Mouse (Mus musculus) embryonic facial prominence, embryonic 10.5 days (tissue): Measurements from ENCODE around the gene Ly6g5b. TPM values are rescaled to one million over a fixed set of nuclear protein-coding genes. Genes with fewer than 3 reads are reported as not detected.

ENCODE experiments used
- DNase-seq: peaks from one replicate; pipeline ENCODE4 v3.0.0-alpha.2; 2017; ENCODE audit warnings: low spot score
- H3K27ac ChIP-seq: fragments of 300-500 bp; sonication (generic); replicated peaks from 2 replicates; pipeline ENCODE4 v1.5.1; 2016; ENCODE audit warnings: mild to moderate bottlenecking
- H3K27me3 ChIP-seq: fragments of 300-500 bp; sonication (generic); replicated peaks from 2 replicates; pipeline ENCODE4 v1.6.1; 2016; ENCODE audit warnings: low read depth, mild to moderate bottlenecking; ENCODE audit not compliant: poor library complexity, severe bottlenecking
- H3K36me3 ChIP-seq: fragments of 300-500 bp; sonication (generic); replicated peaks from 2 replicates; pipeline ENCODE4 v1.6.1; 2016; ENCODE audit warnings: mild to moderate bottlenecking, moderate library complexity
- H3K4me1 ChIP-seq: fragments of 300-500 bp; sonication (generic); 2 replicates; pipeline ENCODE4 v1.6.1; 2016
- H3K4me3 ChIP-seq: fragments of 300-500 bp; sonication (generic); 2 replicates; pipeline ENCODE4 v1.5.1; 2016; ENCODE audit warnings: mild to moderate bottlenecking, moderate library complexity
- H3K9me3 ChIP-seq: fragments of 300-500 bp; sonication (generic); 2 replicates; pipeline ENCODE4 v1.6.1; 2016; ENCODE audit warnings: mild to moderate bottlenecking
- WGBS: fragments of 180-500 bp; shearing (Covaris S2); methylation state at CpG from one replicate; pipeline ENCODE4 v1.1.7; 2016; 5-methylcytosine and 5-hydroxymethylcytosine counted together
- polyA plus RNA-seq: library from polyadenylated mRNA; unstranded; fragments of >200 nt; fragmentation: Nextera tagmentation; extraction: Ambion mirVana; gene quantifications from 2 replicates; pipeline ENCODE4 v1.2.1, GENCODE M21; 2016

Ly6g5b gene
- polyA plus RNA-seq, 1 experiment from 2014 or later: 1.6 TPM

GRCm38 (mm10) chr17:35064951-35065947, 50.0 kb downstream of the Ly6g5b start, which contains the start of gene Ly6g6c:
TSS of gene Ly6g6c (plus strand) at chr17:35065388.
- Histone ChIP-seq H3K27me3 (peaks cover 65% of the 10 kb centered on the region), H3K36me3 (peaks cover 34% of the 10 kb centered on the region), H3K27ac (peak within 1 kb of the TSS; percentile 70), H3K9me3 (no peaks in the 10 kb centered on the region), H3K4me3 (peak within 1 kb of the TSS; percentile 58), H3K4me1 (peaks cover 39% of the 10 kb centered on the region)
- 1% methylated on average over 48 of the region's 48 CpGs for WGBS
- peak; percentile 78 for DNase-seq

DNA sequence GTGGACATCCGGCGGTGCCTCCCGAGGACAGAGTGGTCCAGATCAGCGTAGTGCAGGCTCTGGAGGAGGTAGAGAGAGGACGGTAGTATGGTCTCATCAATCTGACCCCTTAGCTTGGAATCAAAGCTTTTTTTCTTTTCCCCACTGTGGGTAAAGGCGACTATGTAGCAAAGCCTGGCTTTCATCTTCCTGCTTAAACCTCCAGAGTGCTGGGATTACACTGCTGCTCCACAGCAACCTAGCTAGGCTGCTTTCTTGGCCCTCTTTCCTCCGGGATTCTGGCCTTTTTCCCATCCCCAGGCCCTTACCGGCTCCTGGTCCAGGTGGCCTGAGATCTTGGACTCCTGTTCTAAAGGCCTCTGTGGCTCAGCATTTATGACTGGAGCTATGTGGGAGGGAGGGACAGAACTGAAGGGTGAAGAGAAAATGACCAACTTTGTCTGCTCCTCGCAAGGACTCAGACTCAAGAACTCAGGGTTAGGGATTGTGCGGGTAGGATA, 50.8 kb downstream of the Ly6g5b start:
- H3K27me3 ChIP-seq: peaks cover 65% of the 10 kb centered on the region
- WGBS: 31% methylated on average over 10 of the region's 10 CpGs

More for the DNA sequence above, 50.8 kb downstream of the Ly6g5b start:
- Histone ChIP-seq H3K4me3 (peak overlapping the region; percentile 58), H3K4me1 (peaks cover 47% of the 10 kb centered on the region), H3K9me3 (no peaks in the 10 kb centered on the region), H3K27ac (peak overlapping the region; percentile 70; the same call in 1 of the 2 replicates), H3K36me3 (peaks cover 37% of the 10 kb centered on the region)
- DNase-seq: no peak

Other genes starting within 250 kb of the Ly6g5b start
- 4.8 and 6.2 TPM in 2 replicates for gene Zbtb12, start 235.9 kb downstream of the Ly6g5b start, polyA plus RNA-seq
- not detected in 2 replicates for gene Gm20547, start 233.4 kb downstream of the Ly6g5b start, polyA plus RNA-seq
- gene C2, start 217.2 kb downstream of the Ly6g5b start, polyA plus RNA-seq: 0.55 and 1.6 TPM in 2 replicates
- 96.5 and 103 TPM in 2 replicates for gene Ehmt2, start 217.0 kb downstream of the Ly6g5b start, polyA plus RNA-seq
- gene Slc44a4, start 201.0 kb downstream of the Ly6g5b start, polyA plus RNA-seq: 0.21 and 0.44 TPM in 2 replicates
- 14.0 and 19.3 TPM in 2 replicates for gene Neu1, start 184.2 kb downstream of the Ly6g5b start, polyA plus RNA-seq
- gene Hspa1b, start 156.2 kb downstream of the Ly6g5b start, polyA plus RNA-seq: 0.13 and 0.15 TPM in 2 replicates
- gene Gm20481, start 145.5 kb downstream of the Ly6g5b start, polyA plus RNA-seq: not detected in 2 replicates
- gene Hspa1a, start 143.3 kb downstream of the Ly6g5b start, polyA plus RNA-seq: 1.3 and 1.9 TPM in 2 replicates
- gene Hspa1l, start 142.7 kb downstream of the Ly6g5b start, polyA plus RNA-seq: 1.1 TPM in 2 replicates
- 339 and 361 TPM in 2 replicates for gene Lsm2, start 133.6 kb downstream of the Ly6g5b start, polyA plus RNA-seq
- gene Vars, start 114.4 kb downstream of the Ly6g5b start, polyA plus RNA-seq: 197 and 223 TPM in 2 replicates
- 0.18 and 0.21 TPM in 2 replicates for gene Vwa7, start 98.8 kb downstream of the Ly6g5b start, polyA plus RNA-seq
- gene Sapcd1, start 87.4 kb downstream of the Ly6g5b start, polyA plus RNA-seq: 4.2 and 5.6 TPM in 2 replicates
- 3.9 and 4.4 TPM in 2 replicates for gene Msh5, start 68.7 kb downstream of the Ly6g5b start, polyA plus RNA-seq
- 190 and 191 TPM in 2 replicates for gene Clic1, start 65.5 kb downstream of the Ly6g5b start, polyA plus RNA-seq
- gene Ddah2, start 56.4 kb downstream of the Ly6g5b start, polyA plus RNA-seq: 482 and 503 TPM in 2 replicates
- 0.31 and 0.35 TPM in 2 replicates for gene Ly6g6c, start 50.0 kb downstream of the Ly6g5b start, polyA plus RNA-seq
- gene Mpig6b, start 49.2 kb downstream of the Ly6g5b start, polyA plus RNA-seq: 0.52 and 0.93 TPM in 2 replicates
- gene Ly6g6e, start 38.5 kb downstream of the Ly6g5b start, polyA plus RNA-seq: 0.83 and 1.00 TPM in 2 replicates
- gene Ly6g6d, start 37.4 kb downstream of the Ly6g5b start, polyA plus RNA-seq: 1.3 TPM in 1 of 2 replicates, not detected in the other
- 0.51 and 0.62 TPM in 2 replicates for gene Ly6g6f, start 29.8 kb downstream of the Ly6g5b start, polyA plus RNA-seq
- gene Abhd16a, start 26.2 kb downstream of the Ly6g5b start, polyA plus RNA-seq: 59.4 and 60.0 TPM in 2 replicates
- gene Ly6g5c, start 7.1 kb downstream of the Ly6g5b start, polyA plus RNA-seq: not detected in 2 replicates
- gene Gpank1, start 6.0 kb upstream of the Ly6g5b start, polyA plus RNA-seq: 32.5 and 33.3 TPM in 2 replicates
- gene Csnk2b, start 6.6 kb upstream of the Ly6g5b start, polyA plus RNA-seq: 283 and 288 TPM in 2 replicates
- gene D17H6S53E, start 10.9 kb upstream of the Ly6g5b start, polyA plus RNA-seq: 9.6 and 9.7 TPM in 2 replicates
- 0.40 and 0.69 TPM in 2 replicates for gene Apom, start 16.6 kb upstream of the Ly6g5b start, polyA plus RNA-seq
- gene Bag6, start 19.8 kb upstream of the Ly6g5b start, polyA plus RNA-seq: 73.8 and 77.8 TPM in 2 replicates
- 203 and 205 TPM in 2 replicates for gene Prrc2a, start 49.5 kb upstream of the Ly6g5b start, polyA plus RNA-seq
- 2.9 and 3.9 TPM in 2 replicates for gene Aif1, start 60.6 kb upstream of the Ly6g5b start, polyA plus RNA-seq
- 2.6 and 6.9 TPM in 2 replicates for gene Lst1, start 73.0 kb upstream of the Ly6g5b start, polyA plus RNA-seq
- gene Ltb, start 79.0 kb upstream of the Ly6g5b start, polyA plus RNA-seq: 0.16 and 0.34 TPM in 2 replicates
- gene Tnf, start 86.6 kb upstream of the Ly6g5b start, polyA plus RNA-seq: not detected in 2 replicates
- not detected in 2 replicates for gene Lta, start 89.9 kb upstream of the Ly6g5b start, polyA plus RNA-seq
- 0.33 and 0.40 TPM in 2 replicates for gene Gm16181, start 105.4 kb upstream of the Ly6g5b start, polyA plus RNA-seq
- 5.2 and 5.6 TPM in 2 replicates for gene Atp6v1g2, start 118.2 kb upstream of the Ly6g5b start, polyA plus RNA-seq
- 9.3 and 9.6 TPM in 2 replicates for gene Nfkbil1, start 120.4 kb upstream of the Ly6g5b start, polyA plus RNA-seq
- 726 and 735 TPM in 2 replicates for gene Ddx39b, start 126.3 kb upstream of the Ly6g5b start, polyA plus RNA-seq
- gene H2-D1, start 147.3 kb upstream of the Ly6g5b start, polyA plus RNA-seq: 30.3 and 32.9 TPM in 2 replicates
- not detected in 2 replicates for gene H2-Q1, start 205.0 kb upstream of the Ly6g5b start, polyA plus RNA-seq
- gene H2-Q2, start 226.8 kb upstream of the Ly6g5b start, polyA plus RNA-seq: 0.75 and 0.88 TPM in 2 replicates